Mouse (Mus musculus): ENCODE data around the gene Gpr171. TPM values are rescaled to one million over a fixed set of nuclear protein-coding genes. Genes with fewer than 3 reads are reported as not detected.
"Not testable (repeated sequence)": the region's sequence is repeated elsewhere in the genome, so short reads cannot be mapped to it uniquely, and the experiment has no call there.

Gene Gpr171
- polyA plus RNA-seq, 1 experiment, result 0.38 TPM

DNA sequence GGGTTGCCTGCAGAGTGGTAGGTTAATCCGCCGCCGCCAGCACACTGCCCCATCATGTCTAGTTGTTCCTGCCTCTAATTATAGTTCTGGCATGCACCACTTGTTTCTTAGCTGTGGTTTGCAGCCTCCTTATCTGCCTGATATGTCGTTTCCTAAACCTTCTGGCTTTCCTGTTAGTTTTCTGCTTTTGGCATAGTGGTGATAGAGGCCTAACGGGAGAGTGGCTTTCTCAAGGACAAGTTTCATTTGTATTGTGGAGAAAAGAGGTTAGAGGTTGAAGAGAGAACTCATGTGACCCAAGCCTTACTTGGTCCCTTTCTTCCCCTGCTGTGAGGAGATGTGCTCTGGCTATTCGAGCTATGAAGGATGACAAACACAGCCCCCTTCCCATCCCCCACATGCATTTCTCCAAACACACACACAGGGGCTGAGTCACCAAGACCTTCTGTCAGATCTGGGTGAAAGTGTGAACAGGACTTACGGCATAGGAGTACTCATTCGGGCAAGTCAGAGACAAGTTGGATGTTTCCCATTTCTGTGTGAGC lies 12.4 kb upstream of the Gpr171 start:
- 70% methylated on average over 8 of the region's 8 CpGs for WGBS
- Histone ChIP-seq H3K27ac (ENCODE audit: insufficient read depth, low read depth, low read length) (no peak overlapping the region), H3K4me1 (ENCODE audit: control insufficient read depth, insufficient read depth, low read length) (no peaks in the 10 kb centered on the region), H3K4me3 (ENCODE audit: insufficient read depth, low read depth, low read length) (no peak overlapping the region), H3K36me3 (ENCODE audit: control insufficient read depth, insufficient read depth, low read length) (no peaks in the 10 kb centered on the region), H3K27me3 (replicated peaks; ENCODE audit: control insufficient read depth, insufficient read depth, low read length) (no peaks in the 10 kb centered on the region)
- no peak for DNase-seq
- TF ChIP-seq POLR2A (IDR thresholded peaks at IDR 0.05; ENCODE audit: low read depth, low read length) (no peak), CTCF (conservative IDR thresholded peaks at IDR 0.05; ENCODE audit: insufficient read depth, insufficient read length, low read depth, low read length) (no peak)

DNA sequence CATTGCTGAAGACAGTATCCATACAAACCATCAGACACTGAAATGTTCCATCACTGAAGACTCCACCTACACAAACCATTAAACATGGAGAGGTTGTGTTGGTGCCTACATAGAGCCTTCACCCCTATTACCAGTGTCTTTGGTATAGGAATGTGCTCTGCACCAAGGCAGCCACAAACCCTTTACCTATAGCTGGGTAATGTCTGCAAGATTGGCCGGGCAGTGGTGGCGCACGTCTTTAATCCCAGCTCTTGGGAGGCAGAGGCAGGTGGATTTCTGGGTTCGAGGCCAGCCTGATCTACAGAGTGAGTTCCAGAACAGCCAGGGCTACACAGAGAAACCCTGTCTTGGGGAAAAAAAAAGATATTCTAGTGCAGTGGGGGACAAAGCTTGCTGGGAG lies 11.7 kb upstream of the Gpr171 start:
- 98% methylated on average over 4 of the region's 4 CpGs for WGBS

DNA sequence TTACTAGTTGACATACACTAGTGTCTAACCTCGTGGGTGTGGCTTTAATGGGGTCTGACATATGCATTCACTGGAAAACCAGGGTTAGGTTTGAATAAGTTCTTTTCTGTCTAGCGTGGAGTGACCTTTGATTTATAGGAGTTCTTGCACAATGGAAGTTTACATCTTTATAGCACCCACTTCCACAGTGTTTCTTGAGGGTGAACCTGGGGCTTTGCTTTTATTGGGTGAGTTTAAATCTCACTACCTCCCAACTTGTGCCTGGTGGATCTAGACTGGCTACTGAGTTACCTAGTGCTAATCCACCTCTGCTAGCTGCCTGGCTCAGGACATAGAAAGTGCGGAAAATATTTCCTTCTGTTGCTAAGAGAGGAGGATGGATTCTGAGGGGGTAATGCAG lies 10.3 kb upstream of the Gpr171 start:
- DNase-seq, result no peak
- no peak overlapping the region for H3K27ac ChIP-seq (ENCODE audit: insufficient read depth, low read depth, low read length)
- H3K27me3 ChIP-seq (replicated peaks; ENCODE audit: control insufficient read depth, insufficient read depth, low read length), result no peaks in the 10 kb centered on the region
- 63% methylated on average over 3 of the region's 3 CpGs for WGBS
- H3K36me3 ChIP-seq (ENCODE audit: control insufficient read depth, insufficient read depth, low read length), result no peaks in the 10 kb centered on the region
- TF ChIP-seq CTCF (conservative IDR thresholded peaks at IDR 0.05; ENCODE audit: insufficient read depth, insufficient read length, low read depth, low read length), result no peak
- TF ChIP-seq POLR2A (IDR thresholded peaks at IDR 0.05; ENCODE audit: low read depth, low read length), result no peak
- H3K4me1 ChIP-seq (ENCODE audit: control insufficient read depth, insufficient read depth, low read length), result no peaks in the 10 kb centered on the region
- H3K4me3 ChIP-seq (ENCODE audit: insufficient read depth, low read depth, low read length), result no peak overlapping the region

More for the DNA sequence above, 11.7 kb upstream of the Gpr171 start:
- not testable (repeated sequence) for H3K27me3 ChIP-seq (replicated peaks; ENCODE audit: control insufficient read depth, insufficient read depth, low read length); H3K27ac ChIP-seq (ENCODE audit: insufficient read depth, low read depth, low read length); H3K36me3 ChIP-seq (ENCODE audit: control insufficient read depth, insufficient read depth, low read length); DNase-seq; H3K4me3 ChIP-seq (ENCODE audit: insufficient read depth, low read depth, low read length); H3K4me1 ChIP-seq (ENCODE audit: control insufficient read depth, insufficient read depth, low read length)

DNA sequence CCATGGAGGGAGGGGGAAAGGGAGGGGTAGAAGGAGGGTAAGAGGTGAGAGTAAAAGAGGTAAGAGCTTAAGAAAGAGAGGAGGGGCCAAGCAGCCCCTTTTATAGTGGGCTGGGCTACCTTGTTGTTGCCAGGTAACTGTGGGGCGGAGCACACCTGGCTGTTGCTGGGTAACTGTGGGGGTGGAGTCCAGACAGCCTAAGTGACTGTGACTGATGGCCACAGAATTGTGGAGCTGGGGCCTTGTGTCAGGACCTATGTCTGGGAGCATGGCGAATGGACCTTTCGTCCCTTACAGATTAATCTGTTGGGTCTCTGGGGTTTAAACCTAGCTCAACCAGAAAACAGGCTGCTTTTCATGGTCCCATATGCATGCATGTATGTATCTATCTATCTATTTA lies 8.2 kb upstream of the Gpr171 start:
- not testable (repeated sequence) for H3K4me3 ChIP-seq (ENCODE audit: insufficient read depth, low read depth, low read length); H3K36me3 ChIP-seq (ENCODE audit: control insufficient read depth, insufficient read depth, low read length); H3K4me1 ChIP-seq (ENCODE audit: control insufficient read depth, insufficient read depth, low read length); DNase-seq; H3K27me3 ChIP-seq (replicated peaks; ENCODE audit: control insufficient read depth, insufficient read depth, low read length); H3K27ac ChIP-seq (ENCODE audit: insufficient read depth, low read depth, low read length)
- 94% methylated on average over 3 of the region's 3 CpGs for WGBS

DNA sequence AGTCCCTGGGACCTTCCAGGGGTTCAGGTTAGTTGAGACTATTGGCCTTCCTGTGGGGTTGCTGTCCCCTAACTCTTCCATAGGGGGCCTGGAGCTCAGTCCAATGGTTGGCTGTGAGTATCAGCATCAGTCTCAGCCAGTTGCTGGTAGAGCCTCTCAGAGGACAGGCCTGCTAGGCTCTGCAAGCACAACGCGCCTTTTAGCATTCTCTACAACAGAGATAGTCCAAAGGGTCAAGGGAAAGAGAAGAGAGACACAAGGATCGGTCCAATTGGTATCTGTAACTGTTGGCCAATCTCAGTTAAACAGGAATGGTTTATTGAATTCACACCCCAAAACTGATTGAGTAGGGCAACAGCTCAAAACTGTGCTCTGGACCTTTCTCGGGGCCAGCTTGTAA lies 5.8 kb upstream of the Gpr171 start:
- Histone ChIP-seq H3K4me3 (ENCODE audit: insufficient read depth, low read depth, low read length) (no peak overlapping the region), H3K27ac (ENCODE audit: insufficient read depth, low read depth, low read length) (no peak overlapping the region), H3K4me1 (ENCODE audit: control insufficient read depth, insufficient read depth, low read length) (no peaks in the 10 kb centered on the region), H3K27me3 (replicated peaks; ENCODE audit: control insufficient read depth, insufficient read depth, low read length) (no peaks in the 10 kb centered on the region), H3K36me3 (ENCODE audit: control insufficient read depth, insufficient read depth, low read length) (no peaks in the 10 kb centered on the region)
- WGBS, result 95% methylated on average over 4 of the region's 4 CpGs
- no peak for TF ChIP-seq POLR2A (IDR thresholded peaks at IDR 0.05; ENCODE audit: low read depth, low read length)
- no peak for TF ChIP-seq CTCF (conservative IDR thresholded peaks at IDR 0.05; ENCODE audit: insufficient read depth, insufficient read length, low read depth, low read length)
- DNase-seq, result no peak

DNA sequence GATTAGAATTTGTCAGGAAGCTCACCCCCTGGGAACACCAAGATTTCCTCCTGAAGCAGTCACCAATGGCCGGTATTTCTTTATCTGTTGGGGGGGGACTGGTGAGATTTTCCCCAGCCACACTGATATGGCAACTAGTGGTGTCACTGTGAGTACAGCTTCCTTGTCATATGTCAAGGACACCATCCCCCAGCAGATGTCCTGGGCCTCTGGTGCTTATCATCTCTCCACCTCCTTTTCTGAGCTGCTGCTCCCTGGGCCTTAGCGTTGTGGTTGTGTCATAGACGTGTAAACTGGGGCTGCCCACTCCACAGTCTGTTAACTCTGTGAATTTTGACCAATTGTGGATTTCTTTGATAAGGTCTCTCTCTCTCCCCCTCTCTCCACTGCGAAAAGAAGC lies 2.8 kb upstream of the Gpr171 start:
- Histone ChIP-seq H3K36me3 (ENCODE audit: control insufficient read depth, insufficient read depth, low read length) (no peaks in the 10 kb centered on the region), H3K4me1 (ENCODE audit: control insufficient read depth, insufficient read depth, low read length) (no peaks in the 10 kb centered on the region), H3K27me3 (replicated peaks; ENCODE audit: control insufficient read depth, insufficient read depth, low read length) (no peaks in the 10 kb centered on the region), H3K27ac (ENCODE audit: insufficient read depth, low read depth, low read length) (no peak overlapping the region), H3K4me3 (ENCODE audit: insufficient read depth, low read depth, low read length) (no peak overlapping the region)
- no peak for TF ChIP-seq CTCF (conservative IDR thresholded peaks at IDR 0.05; ENCODE audit: insufficient read depth, insufficient read length, low read depth, low read length)
- TF ChIP-seq POLR2A (IDR thresholded peaks at IDR 0.05; ENCODE audit: low read depth, low read length), result no peak
- DNase-seq, result no peak
- WGBS, result 81% methylated on average over 4 of the region's 4 CpGs

DNA sequence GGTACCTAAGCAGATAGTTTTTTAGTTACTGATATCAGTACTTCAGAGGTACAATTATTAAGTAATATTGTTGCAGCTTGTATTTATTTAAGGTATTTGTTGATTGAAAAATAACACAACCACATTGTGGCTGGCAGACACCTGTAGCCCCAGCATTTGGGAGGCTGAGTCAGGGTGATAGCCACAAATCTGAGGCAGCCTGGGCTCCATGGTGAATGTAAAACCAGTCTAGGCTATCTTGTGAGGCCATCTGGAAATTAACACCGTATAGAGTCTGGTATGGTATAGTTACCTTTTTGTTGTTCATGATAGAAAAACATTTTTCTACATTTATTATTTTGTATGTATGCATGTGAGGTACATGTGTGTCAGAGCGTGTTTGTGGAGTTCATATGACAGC lies 525 bp upstream of the Gpr171 start:
- 92% methylated on average over 2 of the region's 2 CpGs for WGBS

DNA sequence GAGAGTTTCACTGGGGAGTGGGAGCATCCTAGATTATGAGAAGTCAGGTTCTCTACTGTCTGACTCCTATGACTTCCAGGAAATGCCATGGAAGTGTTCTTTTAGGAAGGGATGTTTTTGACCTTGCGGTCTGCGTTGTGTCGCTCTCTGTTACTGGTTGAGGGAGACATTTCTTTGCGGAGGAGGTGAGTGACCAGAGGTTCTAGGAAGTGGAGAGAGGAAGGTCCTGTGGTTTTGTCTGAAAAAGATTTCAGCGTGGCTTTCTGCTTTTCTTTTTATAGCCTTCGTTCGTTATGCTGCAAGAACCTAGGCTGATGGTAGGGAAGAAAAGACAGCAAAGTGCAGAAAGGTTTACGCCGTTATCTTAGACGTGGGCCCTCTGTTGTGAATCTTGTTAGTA lies 3.1 kb downstream of the Gpr171 start:
- DNase-seq, result no peak
- Histone ChIP-seq H3K27ac (ENCODE audit: insufficient read depth, low read depth, low read length) (no peak overlapping the region), H3K4me3 (ENCODE audit: insufficient read depth, low read depth, low read length) (no peak overlapping the region), H3K36me3 (ENCODE audit: control insufficient read depth, insufficient read depth, low read length) (no peaks in the 10 kb centered on the region), H3K4me1 (ENCODE audit: control insufficient read depth, insufficient read depth, low read length) (no peaks in the 10 kb centered on the region), H3K27me3 (replicated peaks; ENCODE audit: control insufficient read depth, insufficient read depth, low read length) (no peaks in the 10 kb centered on the region)
- WGBS, result 81% methylated on average over 10 of the region's 10 CpGs
- no peak for TF ChIP-seq POLR2A (IDR thresholded peaks at IDR 0.05; ENCODE audit: low read depth, low read length)
- TF ChIP-seq CTCF (conservative IDR thresholded peaks at IDR 0.05; ENCODE audit: insufficient read depth, insufficient read length, low read depth, low read length), result no peak

More for the DNA sequence above, 525 bp upstream of the Gpr171 start:
- Histone ChIP-seq H3K4me3 (ENCODE audit: insufficient read depth, low read depth, low read length) (no peak overlapping the region), H3K27ac (ENCODE audit: insufficient read depth, low read depth, low read length) (no peak overlapping the region), H3K36me3 (ENCODE audit: control insufficient read depth, insufficient read depth, low read length) (no peaks in the 10 kb centered on the region), H3K4me1 (ENCODE audit: control insufficient read depth, insufficient read depth, low read length) (no peaks in the 10 kb centered on the region), H3K27me3 (replicated peaks; ENCODE audit: control insufficient read depth, insufficient read depth, low read length) (no peaks in the 10 kb centered on the region)
- DNase-seq, result no peak
- no peak for TF ChIP-seq CTCF (conservative IDR thresholded peaks at IDR 0.05; ENCODE audit: insufficient read depth, insufficient read length, low read depth, low read length)
- TF ChIP-seq POLR2A (IDR thresholded peaks at IDR 0.05; ENCODE audit: low read depth, low read length), result no peak
